Mouse (Mus musculus) NIH3T3 (cell line): Measurements from ENCODE around the gene Sass6.
"Not testable (repeated sequence)": the region's sequence is repeated elsewhere in the genome, so short reads cannot be mapped to it uniquely, and the experiment has no call there.

Experiments used
- DNase-seq: peaks from one replicate; pipeline ENCODE4 v3.0.0-alpha.2; 2012; ENCODE audit warnings: low read depth

Sass6 gene

DNA sequence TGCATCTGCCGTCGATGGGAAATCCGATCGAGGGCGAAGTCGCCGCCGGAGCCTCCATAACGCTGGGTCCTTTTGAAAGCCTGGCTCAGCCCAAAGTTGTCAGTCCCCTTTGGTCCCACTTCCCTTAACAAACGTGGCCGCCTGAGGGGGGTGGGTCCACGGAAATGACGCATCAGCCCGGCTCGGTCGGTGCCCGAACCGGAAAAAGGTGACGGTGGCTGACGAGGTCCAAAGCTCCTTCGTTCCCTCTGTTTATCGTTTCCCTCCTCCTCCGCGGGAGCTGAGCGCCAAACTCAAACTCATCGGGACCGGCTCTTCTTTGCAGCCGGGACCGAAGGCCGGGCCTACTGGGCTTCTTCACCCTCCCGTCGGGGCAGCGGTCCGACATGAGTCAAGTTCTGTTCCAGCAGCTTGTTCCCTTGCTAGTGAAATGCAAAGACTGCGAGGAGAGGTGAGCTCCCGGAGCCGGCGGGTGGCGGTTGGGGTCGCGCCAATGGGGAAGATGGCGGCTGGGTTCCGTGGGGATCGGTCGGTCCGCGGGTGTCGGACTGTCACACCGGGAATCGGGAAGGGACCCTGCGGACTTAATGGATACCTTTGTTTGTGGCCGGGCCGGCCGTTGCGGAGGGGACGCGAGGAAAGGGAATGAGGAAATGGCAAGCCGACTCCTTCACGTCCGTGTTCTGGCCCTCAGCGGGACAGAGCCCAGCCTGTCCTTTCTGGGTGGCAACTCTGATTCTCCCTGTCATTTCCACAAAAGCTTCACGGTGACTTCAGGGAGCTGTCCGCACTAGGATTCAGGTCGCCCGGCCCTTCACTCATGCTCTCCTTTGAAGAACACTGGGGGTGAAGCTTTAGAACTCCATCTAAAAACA is at the start of gene Sass6:
TSS of gene Sass6 (plus strand) at position 255 of the 875 bp plus-strand sequence.
- peak; percentile 99 for DNase-seq

DNA sequence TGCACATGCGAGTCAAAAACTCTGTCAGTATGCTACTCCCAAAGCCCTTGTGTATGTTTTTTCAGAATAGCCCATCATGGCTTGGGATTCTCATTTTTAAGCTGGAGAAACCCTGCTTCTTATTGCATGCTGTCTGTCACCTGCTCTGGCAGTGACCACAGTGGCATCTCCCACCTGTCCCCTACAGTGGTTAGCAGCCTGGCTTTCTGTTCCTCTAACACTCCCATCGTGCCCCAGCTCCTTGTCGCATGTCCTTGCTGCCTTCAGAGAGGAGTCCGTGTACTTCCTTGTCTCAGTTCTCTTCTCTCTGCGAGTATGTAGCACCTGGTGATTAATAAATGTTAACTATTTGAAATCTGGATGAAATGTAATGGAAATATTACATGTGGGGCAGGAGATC is 47.4 kb upstream of the Sass6 start:
- no peak for DNase-seq

DNA sequence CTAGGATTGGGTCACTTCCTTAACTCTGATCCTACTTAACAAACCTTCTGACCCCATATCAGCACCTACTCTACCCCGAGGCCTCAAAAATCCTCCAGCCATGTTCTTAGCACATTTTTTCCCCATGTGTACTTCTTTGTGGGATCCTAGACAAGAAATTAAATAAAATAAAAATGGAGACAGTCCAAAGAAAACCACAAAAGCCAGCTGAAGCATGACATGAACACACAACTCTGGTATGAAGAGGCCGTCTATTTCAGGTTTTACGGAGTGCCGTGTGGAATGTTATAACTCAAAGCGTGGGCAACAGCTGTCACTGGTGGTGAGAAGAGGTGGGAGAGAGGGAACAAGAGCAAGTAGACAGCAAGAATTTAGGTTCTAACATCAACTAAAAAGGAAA is 43.4 kb upstream of the Sass6 start:
- DNase-seq = peak; percentile 52

DNA sequence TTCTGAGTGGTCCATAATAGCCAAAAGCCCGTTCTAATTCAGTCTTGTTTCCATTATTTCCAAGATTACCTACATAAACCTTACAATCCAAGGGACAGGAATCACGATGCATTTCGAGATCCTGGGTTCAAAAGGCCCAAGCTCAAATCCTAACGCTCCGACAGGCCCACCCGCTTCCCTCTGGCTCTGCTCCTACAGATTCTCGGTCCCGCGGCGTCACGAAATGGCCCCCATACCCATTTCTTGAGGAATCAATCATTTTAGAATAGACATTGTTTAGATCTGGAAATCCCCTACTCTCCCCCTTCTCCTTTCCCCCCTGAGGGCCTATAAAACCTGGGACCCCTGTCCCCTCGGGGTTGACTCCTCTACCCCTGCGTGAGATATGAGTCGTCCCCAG is 33.5 kb upstream of the Sass6 start:
- not testable (repeated sequence) for DNase-seq

DNA sequence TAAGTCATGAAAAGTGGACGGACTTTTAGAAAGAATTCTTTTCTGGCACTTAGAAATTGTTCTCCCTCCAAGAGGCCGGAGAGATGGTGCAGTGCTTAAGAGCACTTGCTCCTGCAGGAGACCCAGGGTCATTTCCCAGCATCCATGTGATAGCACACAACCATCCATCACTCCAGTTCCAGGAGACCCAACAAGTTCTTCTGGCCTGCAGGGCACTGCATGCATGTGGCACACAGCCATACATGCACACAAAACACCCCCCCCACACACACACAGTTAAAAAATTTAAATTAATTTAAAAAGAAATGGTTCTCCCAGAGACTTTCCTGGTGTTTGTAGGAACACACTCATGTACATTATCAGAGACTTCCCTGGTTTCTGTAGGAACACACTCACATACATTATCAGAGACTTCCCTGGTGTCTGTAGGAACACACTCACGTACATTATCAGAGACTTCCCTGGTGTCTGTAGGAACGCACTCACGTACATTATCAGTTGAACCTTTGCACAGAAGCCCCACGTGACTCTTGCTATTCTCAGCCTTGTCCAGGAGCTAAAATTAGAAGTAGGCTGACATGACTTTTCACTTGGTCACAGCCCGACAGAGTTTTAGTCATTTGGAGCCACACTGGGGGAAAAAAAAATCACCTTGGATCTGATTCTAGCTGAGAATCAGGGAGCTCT is 32.2 kb upstream of the Sass6 start, which contains the start of gene Lrrc39:
TSS of gene Lrrc39 (plus strand) at position 566 of the 687 bp plus-strand sequence.
- DNase-seq = no peak

DNA sequence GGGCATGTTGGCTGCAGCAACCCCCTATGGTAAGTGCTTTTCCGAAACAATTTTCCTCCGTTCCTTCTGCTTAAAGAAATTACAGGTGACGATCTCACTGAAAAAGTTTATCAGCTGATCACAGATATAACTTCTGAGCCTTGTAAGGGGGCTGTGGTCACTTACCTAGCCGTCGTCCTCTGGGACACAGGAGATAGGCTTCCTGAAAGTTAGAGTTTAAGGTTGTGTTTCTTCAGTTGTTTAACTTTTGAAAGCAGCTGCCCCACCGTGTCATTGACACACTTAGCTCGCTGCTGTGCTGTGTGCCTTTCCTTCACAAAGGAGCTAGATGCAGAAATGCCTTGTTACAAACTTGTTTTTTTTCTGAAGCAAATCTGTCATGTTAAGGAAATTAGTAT is 31.7 kb upstream of the Sass6 start:
- DNase-seq = no peak

DNA sequence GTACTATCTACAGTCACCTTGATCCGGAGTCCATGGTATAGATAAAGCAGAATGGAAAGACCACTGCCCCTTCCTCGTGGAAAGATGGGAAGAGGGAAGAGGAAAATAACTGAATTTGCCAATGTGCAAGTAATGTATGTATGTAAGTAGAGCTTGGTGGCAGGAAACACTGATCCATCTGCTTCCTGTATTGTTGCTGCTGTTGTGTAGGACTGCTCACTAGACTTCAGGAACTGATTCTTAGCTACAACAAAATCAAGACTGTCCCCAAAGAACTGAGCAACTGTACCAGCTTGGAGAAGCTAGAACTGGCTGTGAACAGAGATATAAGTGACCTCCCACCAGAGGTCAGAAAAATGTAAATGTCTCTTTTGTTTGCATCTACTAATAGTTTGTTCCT is 24.2 kb upstream of the Sass6 start:
- no peak for DNase-seq

DNA sequence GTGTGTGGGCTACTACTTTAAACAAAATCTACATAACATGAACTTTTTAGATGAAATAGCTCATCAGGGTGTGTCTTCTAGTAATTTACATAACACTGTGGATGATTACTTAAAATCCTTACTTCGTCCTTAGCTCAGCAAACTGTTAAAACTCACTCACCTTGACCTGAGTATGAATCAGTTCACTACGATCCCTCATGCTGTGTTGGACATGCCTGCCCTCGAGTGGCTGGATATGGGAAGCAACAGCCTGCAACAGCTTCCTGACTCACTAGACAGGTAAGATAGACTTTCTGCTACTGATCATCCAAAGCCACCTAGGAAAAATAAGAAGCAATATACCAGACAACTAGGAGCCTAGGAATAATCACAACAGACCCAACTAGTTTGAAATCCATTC is 17.5 kb upstream of the Sass6 start:
- DNase-seq = peak; percentile 41

DNA sequence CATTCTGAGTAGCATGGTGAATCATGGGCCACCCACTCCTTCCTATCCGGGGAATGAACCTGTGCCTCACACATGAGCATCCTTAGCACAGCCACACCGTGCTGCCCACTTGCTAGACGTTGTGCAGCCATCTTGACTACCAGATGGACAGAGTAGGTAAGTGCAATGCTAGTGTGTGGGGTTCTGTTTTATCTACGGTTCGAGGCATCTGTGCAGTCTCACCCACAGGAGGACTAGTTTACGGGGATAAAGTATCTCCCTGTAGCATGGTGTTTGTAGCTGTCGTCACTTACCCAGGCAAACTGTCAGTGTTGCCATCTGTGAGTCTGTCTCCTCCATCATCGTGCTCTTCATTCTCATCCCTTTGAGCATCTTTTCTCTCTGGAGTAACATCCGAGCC is 12.6 kb upstream of the Sass6 start:
- DNase-seq = no peak

DNA sequence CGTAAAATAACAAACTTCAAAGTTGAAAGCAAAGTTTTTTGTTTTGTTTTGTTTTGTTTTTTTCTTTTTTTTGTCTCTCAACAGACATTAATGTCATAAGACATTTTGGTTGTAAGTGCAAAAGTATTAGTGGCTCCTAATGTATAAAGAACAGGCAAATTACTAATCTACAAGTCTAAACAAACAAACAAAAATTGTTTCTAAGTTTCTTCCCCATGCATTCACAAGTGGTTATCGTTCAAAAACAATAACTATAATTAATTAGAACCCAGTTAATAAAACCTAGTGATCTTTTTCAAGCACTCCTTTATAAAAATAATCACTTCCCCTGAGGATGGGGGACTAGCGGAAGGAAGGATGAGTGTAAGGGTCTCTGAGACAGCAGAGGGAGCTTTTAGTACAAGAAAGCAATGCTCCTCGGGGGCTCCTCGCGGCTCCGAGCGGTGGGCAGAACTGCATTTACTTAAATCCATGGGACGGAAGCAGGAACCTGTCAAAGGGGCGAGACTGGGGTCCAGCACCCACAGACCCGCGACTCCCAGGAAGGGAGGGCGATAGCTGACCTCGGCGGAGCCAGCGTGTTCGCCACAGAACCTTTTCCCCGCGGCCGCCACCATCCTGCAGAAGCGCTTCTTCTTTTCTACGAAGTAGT is 580 bp upstream of the Sass6 start:
- DNase-seq = peak; percentile 59

DNA sequence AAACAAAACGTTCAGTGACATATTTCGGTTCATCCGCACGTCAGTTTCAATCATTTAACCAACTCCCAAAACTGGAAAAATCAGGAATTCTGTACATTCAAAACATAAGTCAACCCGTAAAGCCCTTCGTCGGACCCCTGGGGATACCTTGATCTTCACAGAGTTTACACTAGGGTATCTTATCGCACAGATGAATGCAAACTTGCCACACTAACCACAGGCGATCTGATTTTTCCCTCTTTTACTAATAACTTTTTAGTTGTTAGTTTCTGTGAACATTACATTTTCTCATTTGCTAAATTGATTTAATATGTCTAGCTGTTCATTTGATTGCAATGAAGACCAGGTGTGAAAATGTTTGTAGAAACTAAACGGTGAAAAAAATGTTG is 815 bp downstream of the Sass6 start:
- no peak for DNase-seq

DNA sequence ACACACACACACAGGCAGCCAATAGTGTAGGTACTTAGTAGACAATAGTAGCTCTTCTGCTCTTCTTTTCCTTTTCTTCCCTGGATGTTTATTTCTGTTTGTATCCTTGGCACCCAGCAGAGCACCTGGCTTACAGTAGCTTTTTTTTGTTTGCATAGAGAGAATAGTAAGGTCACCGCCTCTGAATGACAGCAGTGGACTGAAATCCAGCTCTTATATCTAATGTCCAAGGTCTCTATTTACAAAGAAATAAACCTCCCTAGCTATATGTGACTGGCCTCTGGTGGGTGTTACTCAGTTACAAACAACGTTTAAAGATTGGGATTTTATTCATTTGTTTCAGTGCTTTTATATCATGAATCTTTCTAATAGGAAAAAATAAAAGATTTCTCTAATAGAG is 4.9 kb downstream of the Sass6 start:
- DNase-seq = no peak

DNA sequence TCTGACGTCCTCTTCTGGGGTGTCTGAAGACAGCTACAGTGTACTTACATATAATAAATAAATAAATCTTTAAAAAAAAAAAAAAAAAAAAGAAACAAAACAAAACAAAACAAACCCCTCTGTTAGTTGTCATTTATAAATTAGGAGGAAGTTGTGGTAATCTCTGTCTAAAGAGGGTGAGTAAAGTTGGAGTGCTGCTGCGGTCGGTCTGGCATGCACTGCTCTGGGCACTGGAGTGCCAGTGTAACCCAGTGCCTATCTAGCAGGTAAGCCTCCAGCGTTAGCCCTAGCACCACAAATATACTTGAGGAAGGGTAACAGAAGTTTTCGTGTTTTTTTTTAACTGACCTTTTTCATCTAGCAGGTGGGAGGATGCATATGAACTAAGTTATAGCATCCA is 6.2 kb downstream of the Sass6 start:
- DNase-seq = no peak

DNA sequence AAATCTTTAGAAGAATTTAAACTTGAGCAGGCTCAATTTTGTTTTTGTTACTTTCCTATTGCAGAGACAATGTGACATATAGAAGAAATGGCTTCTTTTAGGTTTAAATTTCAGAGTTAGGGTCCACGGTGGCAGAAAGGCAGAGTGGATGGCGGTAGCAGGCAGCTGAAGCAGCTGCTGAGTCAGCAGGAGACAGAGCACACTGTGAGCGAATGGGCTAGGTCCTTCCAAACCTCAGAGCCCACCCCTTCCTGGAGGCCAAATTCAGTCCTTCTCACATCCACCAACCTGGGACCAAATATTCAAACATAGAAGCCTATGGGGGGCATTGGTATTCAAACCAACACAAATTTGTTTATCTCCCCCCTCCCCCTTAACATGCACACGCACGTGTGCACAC is 7.0 kb downstream of the Sass6 start:
- no peak for DNase-seq

DNA sequence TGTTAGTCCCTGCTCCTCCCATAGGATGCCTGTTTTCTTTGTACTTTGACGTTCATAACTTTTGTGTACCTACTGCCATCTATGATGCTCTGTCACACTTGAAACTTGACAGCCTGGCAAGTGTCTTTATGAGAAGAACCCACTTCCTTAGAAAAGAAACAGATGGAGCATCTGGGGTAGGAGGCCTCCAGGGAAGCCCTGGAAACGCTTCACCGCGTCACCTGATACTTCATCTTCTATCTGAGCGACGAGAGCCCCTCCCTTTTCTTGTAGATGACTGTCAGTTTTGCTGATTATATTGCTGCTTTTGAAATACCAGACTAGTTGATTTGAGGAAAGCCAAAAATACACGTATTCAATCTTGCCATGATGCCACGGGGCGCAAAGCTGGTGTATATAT is 9.8 kb downstream of the Sass6 start:
- no peak for DNase-seq

DNA sequence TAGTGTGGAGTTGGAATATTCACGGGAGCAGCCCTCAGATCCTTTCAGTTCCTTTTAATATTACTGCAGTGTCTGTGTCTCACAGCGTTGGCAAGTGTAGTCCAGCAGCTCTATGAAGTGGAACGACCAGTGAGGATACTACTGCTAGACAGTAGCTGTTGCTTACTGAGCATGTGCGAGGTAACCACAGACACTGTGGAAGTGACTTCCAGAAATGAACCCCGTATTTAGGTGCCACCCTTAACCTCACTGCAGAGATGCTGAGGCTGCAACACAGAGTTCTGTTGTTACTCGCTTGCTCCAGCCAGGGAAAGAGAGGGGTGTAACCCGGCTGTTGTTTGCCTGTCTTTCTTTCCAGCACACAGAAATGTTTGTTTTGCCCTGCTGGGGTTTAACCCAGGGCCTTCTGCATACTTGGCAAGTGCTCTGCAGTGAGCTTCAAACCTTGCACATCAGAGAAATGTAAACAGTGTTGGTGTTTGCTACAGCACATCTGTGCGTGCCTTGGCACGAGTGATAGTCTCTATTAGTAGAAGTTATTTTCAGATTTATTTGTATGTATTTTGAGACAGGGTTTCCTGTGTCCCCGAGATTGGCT is 19.6 kb downstream of the Sass6 start, which contains the start of gene Trmt13:
TSS of gene Trmt13 (minus strand) at position 293 of the 598 bp plus-strand sequence.
- DNase-seq = peak; percentile 41

DNA sequence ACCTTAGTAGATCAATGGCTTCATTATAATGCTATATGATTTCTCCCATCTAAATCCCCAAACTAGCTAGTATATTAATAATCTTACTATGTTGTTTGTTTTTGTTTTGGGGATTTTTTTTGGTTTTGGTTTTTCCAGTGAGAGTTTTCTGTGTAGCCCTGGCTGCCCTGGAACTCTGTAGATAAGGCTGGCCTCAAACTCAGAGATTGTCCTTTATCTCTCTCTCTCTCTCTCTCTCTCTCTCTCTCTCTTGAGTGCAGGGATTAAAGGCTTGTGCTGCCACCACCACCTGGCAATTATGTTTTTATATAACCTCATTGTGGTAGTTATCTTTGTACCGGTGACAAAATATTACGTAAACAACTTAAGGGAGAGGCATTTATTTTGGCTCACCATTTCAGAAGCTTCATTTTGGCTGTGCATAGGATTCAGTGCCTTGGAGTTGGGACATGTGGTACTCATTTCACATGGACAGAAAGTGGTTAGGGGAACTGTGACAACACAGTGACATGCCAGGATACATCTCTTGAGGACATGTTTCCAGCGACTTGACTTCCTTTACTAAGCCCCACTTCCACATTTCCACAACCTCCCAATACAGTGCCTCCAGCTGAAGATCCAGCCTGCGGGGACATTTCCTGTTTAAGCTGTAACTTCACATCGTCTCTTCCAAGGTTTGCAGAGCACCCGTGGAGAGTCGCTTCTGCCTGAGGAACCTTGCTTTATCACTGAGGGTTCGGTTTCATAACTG is 20.7 kb downstream of the Sass6 start:
- no peak for DNase-seq

DNA sequence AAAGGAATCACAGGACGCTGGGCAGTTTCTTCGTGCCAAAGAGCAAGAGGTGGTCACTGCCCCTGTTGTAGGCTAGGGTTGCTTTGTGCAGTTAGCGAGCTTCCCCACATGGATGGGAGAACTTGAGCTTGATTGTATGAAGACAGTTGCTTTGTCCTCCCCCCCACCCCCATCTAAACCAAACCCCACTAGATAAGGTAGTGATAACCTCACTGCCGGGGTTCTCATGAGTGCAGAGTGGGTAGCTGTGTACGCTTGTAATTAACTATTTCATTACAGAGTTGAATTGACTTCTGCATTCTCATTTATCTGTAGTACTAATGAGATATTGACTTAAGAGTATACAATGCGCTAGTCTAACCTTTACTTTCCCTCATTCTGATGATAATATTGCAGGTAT is 24.1 kb downstream of the Sass6 start:
- no peak for DNase-seq

DNA sequence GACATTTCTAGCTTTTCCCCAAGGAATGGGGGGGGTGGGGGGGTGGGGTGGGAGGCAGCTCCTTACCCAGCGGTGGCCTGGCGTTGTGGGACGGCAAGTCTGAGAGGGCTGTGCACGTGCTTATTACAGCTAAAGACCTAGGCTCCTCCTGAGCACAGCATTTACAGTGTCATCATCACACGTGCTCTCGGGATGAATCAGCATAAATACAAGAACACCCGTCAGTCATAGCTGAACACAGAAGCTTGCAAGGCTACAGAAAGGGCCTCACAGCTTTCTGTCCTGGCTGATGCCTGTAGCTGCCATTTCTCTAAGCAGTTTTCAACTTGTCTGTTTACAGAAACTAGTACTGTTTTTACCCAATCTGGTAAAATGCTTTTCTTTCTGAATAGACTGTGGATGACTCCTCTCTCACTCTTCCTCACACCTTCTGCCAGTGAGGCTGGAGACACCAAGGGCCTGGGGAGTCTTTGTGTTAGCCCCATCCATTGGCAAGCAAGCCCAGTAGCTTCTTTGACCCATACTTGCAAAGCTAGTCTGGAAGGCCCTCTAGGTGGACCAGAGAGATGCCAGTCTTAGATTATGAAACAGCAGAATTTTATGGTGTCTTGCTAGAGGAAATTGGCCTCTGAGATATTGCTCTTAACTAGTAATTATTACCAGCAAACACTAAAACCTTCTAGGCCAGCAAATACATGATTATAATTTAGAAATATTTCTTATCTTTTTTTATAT is 26.0 kb downstream of the Sass6 start:
- no peak for DNase-seq

DNA sequence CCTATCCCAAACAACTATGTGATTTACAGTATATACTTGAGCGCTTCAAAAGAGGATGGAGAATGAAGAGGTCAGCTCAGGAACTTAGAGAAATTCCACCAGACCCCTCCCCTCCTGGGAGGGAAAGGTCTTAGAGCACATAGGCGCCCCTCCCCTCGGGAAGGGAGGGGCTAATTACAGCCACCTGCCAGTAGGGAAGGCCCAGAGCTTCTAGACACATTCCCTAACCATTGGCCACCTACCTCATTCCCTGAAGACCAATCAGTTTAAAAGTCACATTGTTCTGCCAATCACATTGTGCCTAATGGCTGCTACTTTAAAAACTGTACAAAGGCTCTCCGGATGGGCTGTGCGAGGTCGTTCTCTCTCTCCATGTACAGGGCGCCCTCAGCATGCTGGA is 27.9 kb downstream of the Sass6 start:
- DNase-seq = no peak

DNA sequence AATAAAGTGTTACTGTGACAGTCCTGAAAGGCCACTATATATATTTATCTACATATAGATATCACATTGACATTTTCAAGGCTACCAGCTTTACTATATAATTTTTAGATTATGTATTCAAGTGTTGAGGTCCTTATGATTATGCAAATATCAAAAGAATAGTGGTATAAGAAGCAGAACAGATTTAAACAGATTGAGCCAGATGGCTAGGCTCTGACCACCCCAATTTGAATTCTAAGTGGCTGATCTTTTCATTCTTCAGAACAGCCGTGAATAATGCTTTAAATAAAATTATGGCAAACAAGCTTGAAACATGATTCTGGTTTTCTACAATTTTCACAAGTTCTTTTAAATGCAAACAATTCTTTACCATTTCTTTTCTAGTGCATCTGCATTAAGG is 36.7 kb downstream of the Sass6 start:
- no peak for DNase-seq
